ENCODE assay signal across 22 mouse cellular contexts in genomic region chr1:178861392-178861762, GRCm38 (mm10).
DNase-seq lines count a peak whose midpoint lies in the region; ATAC-seq and TF ChIP-seq lines count a peak whose summit lies in the region.
"Had no signal": no experiment of that assay in that cellular context is flagged by ENCODE, and none has a peak within 500 bp of the region (broad histone marks: within the 10 kb centered on the region; RNA-seq: fewer than 3 reads in every experiment).

No protein-coding gene starts in this region.

- H3K9me3 ChIP-seq in midbrain, embryonic 15.5 days, result no peaks in the 10 kb centered on the region
- H3K9me3 ChIP-seq in midbrain, embryonic 11.5 days (ENCODE audit: control insufficient read depth, low read length), result no peaks in the 10 kb centered on the region; the same call in 1 of the 2 replicates
- H3K9me3 ChIP-seq in forebrain, embryonic 16.5 days (ENCODE audit: control insufficient read depth, low read length), result no peaks in the 10 kb centered on the region
- H3K9me3 ChIP-seq: embryonic facial prominence, embryonic 15.5 days; limb, embryonic 12.5 days; liver, embryonic 12.5 days had no signal

- H3K4me1 ChIP-seq in midbrain, embryonic 15.5 days, result peaks cover 18% of the 10 kb centered on the region
- H3K4me1 ChIP-seq in midbrain, embryonic 11.5 days (ENCODE audit: control insufficient read depth, insufficient read depth, low read length), result no peaks in the 10 kb centered on the region
- peaks cover 15% of the 10 kb centered on the region for H3K4me1 ChIP-seq in forebrain, embryonic 16.5 days (replicated peaks; ENCODE audit: control insufficient read depth, insufficient read depth, low read length)
- H3K4me1 ChIP-seq: liver, embryonic 12.5 days had no signal

- DNase-seq in heart, adult 11 months, result peak; percentile 17
- DNase-seq in heart, adult 9 months (ENCODE audit: low spot score in 2 of 2), result no peak
- no peak for DNase-seq in midbrain, embryonic 11.5 days (ENCODE audit: low spot score, missing footprints)
- DNase-seq in adipocyte (ENCODE audit: low spot score), result no peak
- no peak for DNase-seq in layer of hippocampus, adult 2 months (ENCODE audit: low spot score in 2 of 2)
- DNase-seq: adrenal gland, postnatal 25 days; cerebellum, adult 9-11 months; gastrocnemius, postnatal 10 days; heart, postnatal 10 days; kidney, postnatal 25 days; layer of hippocampus, postnatal 36 days; lung, adult 18-20 months; lung, postnatal 14 days; right cerebral cortex, postnatal 14 days; thymus, postnatal 25 days had no signal

- no peaks in the 10 kb centered on the region for H3K27me3 ChIP-seq in midbrain, embryonic 15.5 days (replicated peaks)
- no peaks in the 10 kb centered on the region for H3K27me3 ChIP-seq in midbrain, embryonic 11.5 days (ENCODE audit: control insufficient read depth, insufficient read depth, low read length)
- no peaks in the 10 kb centered on the region for H3K27me3 ChIP-seq in forebrain, embryonic 16.5 days (replicated peaks; ENCODE audit: control insufficient read depth, insufficient read depth, low read length)
- H3K27me3 ChIP-seq: embryonic facial prominence, embryonic 15.5 days; heart, embryonic 12.5 days; limb, embryonic 12.5 days; liver, embryonic 12.5 days had no signal

- H3K4me2 ChIP-seq in midbrain, embryonic 15.5 days, result no peak overlapping the region
- H3K4me2 ChIP-seq in midbrain, embryonic 11.5 days, result no peak overlapping the region
- H3K4me2 ChIP-seq in forebrain, embryonic 16.5 days (ENCODE audit: low read length), result no peak overlapping the region
- H3K4me2 ChIP-seq: embryonic facial prominence, embryonic 15.5 days; heart, embryonic 12.5 days; limb, embryonic 12.5 days; liver, embryonic 12.5 days had no signal

- H3K4me3 ChIP-seq in midbrain, embryonic 15.5 days, result no peak overlapping the region
- H3K4me3 ChIP-seq in midbrain, embryonic 11.5 days (ENCODE audit: low read depth, low read length), result no peak overlapping the region
- no peak overlapping the region for H3K4me3 ChIP-seq in forebrain, embryonic 16.5 days (replicated peaks; ENCODE audit: low read length)
- H3K4me3 ChIP-seq in layer of hippocampus, adult 2 months, result no peak overlapping the region
- H3K4me3 ChIP-seq: embryonic facial prominence, embryonic 15.5 days; heart, embryonic 12.5 days; limb, embryonic 12.5 days; liver, embryonic 12.5 days had no signal

- no peaks in the 10 kb centered on the region for H3K36me3 ChIP-seq in midbrain, embryonic 15.5 days (replicated peaks)
- no peaks in the 10 kb centered on the region for H3K36me3 ChIP-seq in midbrain, embryonic 11.5 days (ENCODE audit: control insufficient read depth, insufficient read depth, low read length)
- H3K36me3 ChIP-seq in forebrain, embryonic 16.5 days (ENCODE audit: control insufficient read depth, insufficient read depth), result no peaks in the 10 kb centered on the region
- H3K36me3 ChIP-seq: embryonic facial prominence, embryonic 15.5 days; liver, embryonic 12.5 days had no signal

- no peak overlapping the region for H3K9ac ChIP-seq in midbrain, embryonic 15.5 days
- no peak overlapping the region for H3K9ac ChIP-seq in midbrain, embryonic 11.5 days (ENCODE audit: low read length)
- H3K9ac ChIP-seq in forebrain, embryonic 16.5 days (replicated peaks; ENCODE audit: low read depth, low read length), result no peak overlapping the region
- H3K9ac ChIP-seq: embryonic facial prominence, embryonic 15.5 days; heart, embryonic 12.5 days; limb, embryonic 12.5 days; liver, embryonic 12.5 days had no signal

- TF ChIP-seq CTCF in layer of hippocampus, adult 2 months (conservative IDR thresholded peaks at IDR 0.05), result no peak

- ATAC-seq in midbrain, embryonic 15.5 days (replicated peaks), result no peak
- ATAC-seq in midbrain, embryonic 11.5 days (ENCODE audit: low FRiP score), result no peak
- peak; percentile 59 for ATAC-seq in forebrain, embryonic 16.5 days
- ATAC-seq: intestine, postnatal 0 days; liver, embryonic 12.5 days had no signal

- 50% methylated on average over 8 of the region's 8 CpGs for WGBS in midbrain, embryonic 15.5 days
- WGBS in midbrain, embryonic 11.5 days, result 80% methylated on average over 8 of the region's 8 CpGs
- 40% methylated on average over 8 of the region's 8 CpGs for WGBS in forebrain, embryonic 16.5 days

- H3K27ac ChIP-seq in midbrain, embryonic 15.5 days, result peak overlapping the region; percentile 41; the same call in 1 of the 2 replicates
- H3K27ac ChIP-seq in midbrain, embryonic 11.5 days (ENCODE audit: low read depth, low read length), result no peak overlapping the region
- H3K27ac ChIP-seq in forebrain, embryonic 16.5 days (ENCODE audit: low read length), result no peak overlapping the region
- no peak overlapping the region for H3K27ac ChIP-seq in layer of hippocampus, adult 2 months
- H3K27ac ChIP-seq: embryonic facial prominence, embryonic 15.5 days; liver, embryonic 12.5 days had no signal
